ENCODE assay signal across 8 mouse cellular contexts in the genomic region with DNA sequence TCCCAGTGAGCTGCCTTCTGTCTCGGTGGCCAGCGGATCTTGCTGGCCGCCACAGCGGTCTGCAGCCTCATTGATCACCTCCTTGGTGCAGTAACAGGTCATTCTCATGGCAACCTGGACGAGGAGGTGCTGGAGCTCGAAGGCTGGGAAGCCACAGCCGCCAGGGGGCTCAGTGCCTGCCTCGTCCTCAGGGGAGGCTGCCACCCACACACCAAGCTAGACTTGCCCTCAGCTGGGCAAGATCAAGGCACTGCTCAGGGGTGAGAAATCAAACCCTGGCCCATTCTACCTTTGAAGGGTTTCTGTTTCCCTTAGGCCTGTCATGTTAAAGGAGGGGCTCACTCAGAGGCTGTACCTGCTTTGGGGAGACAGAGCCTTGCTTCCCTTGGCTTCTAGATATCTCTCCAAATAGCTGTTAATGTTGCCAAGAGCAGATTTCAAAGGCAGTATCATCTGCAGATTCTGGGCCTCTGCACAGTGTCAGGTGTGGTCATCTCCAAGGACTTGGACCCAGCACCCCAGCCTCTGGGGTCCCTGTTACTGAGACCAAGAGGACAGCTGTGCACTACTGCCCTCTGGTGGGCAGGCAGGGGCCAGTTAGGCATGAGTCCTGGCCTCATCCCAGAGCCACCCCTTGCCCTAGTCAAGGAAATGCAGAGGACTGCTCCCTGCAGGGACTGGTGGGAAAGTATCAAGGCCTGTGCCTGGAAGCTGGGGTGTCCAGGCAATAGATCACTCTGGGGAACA. TPM values are rescaled to one million over a fixed set of nuclear protein-coding genes. Genes with fewer than 3 reads are reported as not detected.
DNase-seq lines count a peak whose midpoint lies in the region; ATAC-seq and TF ChIP-seq lines count a peak whose summit lies in the region.

No protein-coding gene starts in this region.

- TF ChIP-seq POLR2A in heart, adult 2 months (IDR thresholded peaks at IDR 0.05; ENCODE audit: insufficient read depth, low read depth, low read length): no peak
- no peak for TF ChIP-seq POLR2A in CH12.LX (IDR thresholded peaks at IDR 0.05; ENCODE audit: low read depth, low read length)
- no peak for TF ChIP-seq POLR2A in brain, embryonic 14.5 days (IDR thresholded peaks at IDR 0.05; ENCODE audit: borderline replicate concordance, extremely low read depth, insufficient read depth, insufficient read length, poor library complexity, severe bottlenecking)
- no peak for TF ChIP-seq POLR2A in thymus, adult 2 months (IDR thresholded peaks at IDR 0.05; ENCODE audit: control insufficient read depth, extremely low read depth, insufficient read depth, low read length, poor library complexity)

- no peak overlapping the region for H3K4me3 ChIP-seq in heart, adult 2 months
- no peak overlapping the region for H3K4me3 ChIP-seq in CH12.LX (replicated peaks in 1 of 3; ENCODE audit: low read depth in 2 of 3, low read length in 2 of 3, poor library complexity in 1 of 3)
- H3K4me3 ChIP-seq in heart, embryonic 11.5 days (ENCODE audit: low read depth, low read length): no peak overlapping the region
- no peak overlapping the region for H3K4me3 ChIP-seq in kidney, embryonic 14.5 days (ENCODE audit: low read length)
- H3K4me3 ChIP-seq in thymus, adult 2 months (ENCODE audit: control insufficient read depth, insufficient read depth, low read length): no peak overlapping the region

- TF ChIP-seq EP300 in heart, adult 2 months (IDR thresholded peaks at IDR 0.05; ENCODE audit: insufficient read depth, low read depth, low read length): no peak
- TF ChIP-seq EP300 in CH12.LX (IDR thresholded peaks at IDR 0.05; ENCODE audit: low read length): no peak

- H3K27me3 ChIP-seq in heart, adult 2 months (ENCODE audit: control insufficient read depth, insufficient read depth, low read length): no peaks in the 10 kb centered on the region
- H3K27me3 ChIP-seq in CH12.LX (replicated peaks): no peaks in the 10 kb centered on the region
- peaks cover 8% of the 10 kb centered on the region; the same call in 1 of the 2 replicates for H3K27me3 ChIP-seq in heart, embryonic 11.5 days (ENCODE audit: control insufficient read depth, insufficient read depth, low read length)
- no peaks in the 10 kb centered on the region; the same call in none of the 2 replicates for H3K27me3 ChIP-seq in kidney, embryonic 14.5 days (ENCODE audit: control insufficient read depth, insufficient read depth, low read length)
- H3K27me3 ChIP-seq in thymus, adult 2 months (ENCODE audit: control insufficient read depth, insufficient read depth, low read length): no peaks in the 10 kb centered on the region; the same call in 1 of the 2 replicates

- H3K9ac ChIP-seq in heart, adult 2 months (ENCODE audit: low read depth, low read length): no peak overlapping the region
- no peak overlapping the region for H3K9ac ChIP-seq in CH12.LX (ENCODE audit: insufficient read depth, low read depth)
- no peak overlapping the region for H3K9ac ChIP-seq in heart, embryonic 11.5 days (ENCODE audit: low read depth, low read length)
- H3K9ac ChIP-seq in kidney, embryonic 14.5 days (ENCODE audit: low read depth, low read length): no peak overlapping the region

- peak; percentile 84 for TF ChIP-seq RAD21 in CH12.LX (IDR thresholded peaks at IDR 0.05; ENCODE audit: low read depth, low read length)

- no peaks in the 10 kb centered on the region for H3K4me1 ChIP-seq in heart, adult 2 months (ENCODE audit: control insufficient read depth, insufficient read depth, low read length)
- H3K4me1 ChIP-seq in CH12.LX (ENCODE audit: control insufficient read depth in 1 of 2, insufficient read depth in 2 of 2): peaks cover 7 to 18% of the 10 kb centered on the region in 2 experiments
- H3K4me1 ChIP-seq in heart, embryonic 11.5 days (ENCODE audit: control insufficient read depth, insufficient read depth, low read length): peaks cover 17% of the 10 kb centered on the region; the same call in 1 of the 2 replicates
- H3K4me1 ChIP-seq in kidney, embryonic 14.5 days (ENCODE audit: control insufficient read depth, insufficient read depth, low read length): no peaks in the 10 kb centered on the region
- no peaks in the 10 kb centered on the region for H3K4me1 ChIP-seq in thymus, adult 2 months (replicated peaks; ENCODE audit: control insufficient read depth, insufficient read depth, low read length)

- H3K36me3 ChIP-seq in heart, adult 2 months (ENCODE audit: control insufficient read depth, insufficient read depth, low read length): no peaks in the 10 kb centered on the region
- H3K36me3 ChIP-seq in CH12.LX (replicated peaks in 1 of 2; ENCODE audit: control insufficient read depth in 1 of 2, insufficient read depth in 1 of 2, low read length in 1 of 2): peaks cover 0 to 3% of the 10 kb centered on the region in 2 experiments
- no peaks in the 10 kb centered on the region for H3K36me3 ChIP-seq in heart, embryonic 11.5 days (ENCODE audit: control insufficient read depth, insufficient read depth, low read length)
- no peaks in the 10 kb centered on the region for H3K36me3 ChIP-seq in kidney, embryonic 14.5 days (ENCODE audit: control insufficient read depth, insufficient read depth, low read length)
- H3K36me3 ChIP-seq in thymus, adult 2 months (ENCODE audit: control insufficient read depth, insufficient read depth, low read length): no peaks in the 10 kb centered on the region

- 41% methylated on average over 8 of the region's 8 CpGs for WGBS in heart, adult 2 months
- WGBS in heart, embryonic 11.5 days (ENCODE audit: insufficient replicate concordance): 23% methylated on average over 8 of the region's 8 CpGs
- 21% methylated on average over 8 of the region's 8 CpGs for WGBS in kidney, embryonic 14.5 days
- WGBS in thymus, adult 2 months: 26% methylated on average over 8 of the region's 8 CpGs

- H3K27ac ChIP-seq in heart, adult 2 months: no peak overlapping the region
- H3K27ac ChIP-seq in CH12.LX (ENCODE audit: insufficient read depth, low read depth): no peak overlapping the region
- no peak overlapping the region for H3K27ac ChIP-seq in heart, embryonic 11.5 days (ENCODE audit: low read depth, low read length)
- no peak overlapping the region for H3K27ac ChIP-seq in kidney, embryonic 14.5 days (ENCODE audit: low read depth, low read length)
- no peak overlapping the region for H3K27ac ChIP-seq in thymus, adult 2 months (ENCODE audit: control insufficient read depth, insufficient read depth, low read length)

- dilution Hi-C loops in CH12.LX (cut with MboI; ENCODE audit: extremely low pct_ligation_motif_present, extremely low pct_unique_long_range_greater_than_20kb, low sequenced_read_pairs): no loop called here

- in situ Hi-C loops in CH12.LX (cut with MboI; ENCODE audit: low pct_ligation_motif_present, low pct_unique_long_range_greater_than_20kb, low sequenced_read_pairs): loop anchor here (25.0 kb wide), 1 partner anchor 223 kb away; no protein-coding TSS in a partner anchor

- intact Hi-C loops in heart, adult 2 months (cut with DNase I): loop anchor here (2.0 to 10.0 kb wide), 2 partner anchors 150 to 216 kb away; no protein-coding TSS in a partner anchor
- intact Hi-C loops in heart, postnatal 25 days (cut with DNase I): loop anchor here (2.0 kb wide), 1 partner anchor 150 kb away; no protein-coding TSS in a partner anchor

- peak; percentile 50 to 65 for DNase-seq in heart, adult 2 months
- DNase-seq in heart, postnatal 25 days (ENCODE audit: low spot score): no peak
- DNase-seq in CH12.LX (ENCODE audit: extremely low read depth): peak; percentile 53
- peak; percentile 63 for DNase-seq in brain, embryonic 14.5 days (ENCODE audit: low read depth)
- peak; percentile 40 for DNase-seq in thymus, adult 2 months

- ATAC-seq in heart, embryonic 11.5 days (replicated peaks; ENCODE audit: insufficient number of reproducible peaks, low FRiP score, low TSS enrichment): peak; percentile 63; the same call in 1 of the 2 replicates
- peak; percentile 85 for ATAC-seq in kidney, embryonic 14.5 days (ENCODE audit: low FRiP score, low TSS enrichment)
- ATAC-seq in megakaryocyte progenitor cell, adult 5-6 weeks (replicated peaks; ENCODE audit: poor library complexity): peak; percentile 88

- no peaks in the 10 kb centered on the region for H3K79me2 ChIP-seq in heart, adult 2 months (replicated peaks; ENCODE audit: control insufficient read depth, insufficient read depth, low read length)
- H3K79me2 ChIP-seq in CH12.LX (replicated peaks; ENCODE audit: control insufficient read depth, extremely low read depth, insufficient read depth, poor library complexity, severe bottlenecking): no peaks in the 10 kb centered on the region; the same call in 1 of the 2 replicates

- H3K9me3 ChIP-seq in CH12.LX (replicated peaks; ENCODE audit: low read length): no peaks in the 10 kb centered on the region
- H3K9me3 ChIP-seq in heart, embryonic 11.5 days (replicated peaks; ENCODE audit: control insufficient read depth, low read length): no peaks in the 10 kb centered on the region
- H3K9me3 ChIP-seq in kidney, embryonic 14.5 days (ENCODE audit: control insufficient read depth, low read length): no peaks in the 10 kb centered on the region

- no peak overlapping the region for H3K4me2 ChIP-seq in CH12.LX (ENCODE audit: insufficient read depth, low read depth, poor library complexity, severe bottlenecking)
- H3K4me2 ChIP-seq in heart, embryonic 11.5 days: no peak overlapping the region
- H3K4me2 ChIP-seq in kidney, embryonic 14.5 days (replicated peaks; ENCODE audit: low read depth, low read length): no peak overlapping the region

- TF ChIP-seq CTCF in heart, adult 2 months (IDR thresholded peaks at IDR 0.05): peak; percentile 78
- peak; percentile 64 to 93 for TF ChIP-seq CTCF in CH12.LX (conservative IDR thresholded peaks at IDR 0.05 in 1 of 2, IDR thresholded peaks at IDR 0.05 in 1 of 2; ENCODE audit: low read depth in 2 of 2, low read length in 2 of 2)
- TF ChIP-seq CTCF in brain, embryonic 14.5 days (IDR thresholded peaks at IDR 0.05; ENCODE audit: borderline replicate concordance, extremely low read depth, insufficient read depth, insufficient read length): peak; percentile 77
- TF ChIP-seq CTCF in thymus, adult 2 months (IDR thresholded peaks at IDR 0.05; ENCODE audit: borderline replicate concordance, control insufficient read depth, extremely low read depth, insufficient read depth, low read length, poor library complexity): peak; percentile 76

RNA-seq across cellular contexts. Expression of gene Mrpl36, which starts 18.0 kb away (rescaled TPM):
- total RNA-seq in heart, adult 2 months (2021): 10 to 100 TPM; 53.3 to 57.8 TPM
- polyA plus RNA-seq in heart, adult 2 months (2012; rRNA removed): 75.4 and 81.8 TPM in 2 replicates
- total RNA-seq in heart, postnatal 25 days (2021): 10 to 100 TPM; 52.7 to 54.5 TPM
- total RNA-seq in CH12.LX (2012; rRNA removed) (133 and 151 TPM in 2 replicates), CH12.LX (2014; rRNA removed) (206 and 220 TPM in 2 replicates)
- polyA plus RNA-seq in CH12.LX (2012; ENCODE audit: insufficient read length, low read depth): 102 TPM in 2 replicates
- 58.7 and 91.7 TPM in 2 replicates for polyA plus RNA-seq in brain, embryonic 14.5 days (2012; rRNA removed)
- polyA plus RNA-seq in heart, embryonic 11.5 days (2014; fragmentation: Nextera tagmentation; extraction: Ambion mirVana): 155 and 170 TPM in 2 replicates
- polyA plus RNA-seq in kidney, embryonic 14.5 days (2014; fragmentation: Nextera tagmentation; extraction: Ambion mirVana): 129 and 132 TPM in 2 replicates
- 133 and 144 TPM in 2 replicates for total RNA-seq in megakaryocyte progenitor cell, adult 5-6 weeks (2015)
- total RNA-seq in megakaryocyte progenitor cell, adult 5-6 weeks (2017): 50.8 and 56.5 TPM in 2 replicates
- 133 and 154 TPM in 2 replicates for polyA plus RNA-seq in thymus, adult 2 months (2012; rRNA removed)

RNA-seq across cellular contexts. Expression of gene Ndufs6, which starts 18.0 kb away (rescaled TPM):
- 1,000 to 10,000 TPM; 1,124 to 1,284 TPM for total RNA-seq in heart, adult 2 months (2021)
- 494 and 621 TPM in 2 replicates for polyA plus RNA-seq in heart, adult 2 months (2012; rRNA removed)
- 1,000 to 10,000 TPM; 1,182 to 1,218 TPM for total RNA-seq in heart, postnatal 25 days (2021)
- total RNA-seq in CH12.LX (2012; rRNA removed) (176 and 182 TPM in 2 replicates), CH12.LX (2014; rRNA removed) (165 and 172 TPM in 2 replicates)
- 190 and 200 TPM in 2 replicates for polyA plus RNA-seq in CH12.LX (2012; ENCODE audit: insufficient read length, low read depth)
- 198 and 233 TPM in 2 replicates for polyA plus RNA-seq in brain, embryonic 14.5 days (2012; rRNA removed)
- 545 and 546 TPM in 2 replicates for polyA plus RNA-seq in heart, embryonic 11.5 days (2014; fragmentation: Nextera tagmentation; extraction: Ambion mirVana)
- polyA plus RNA-seq in kidney, embryonic 14.5 days (2014; fragmentation: Nextera tagmentation; extraction: Ambion mirVana): 323 and 434 TPM in 2 replicates
- 167 and 208 TPM in 2 replicates for total RNA-seq in megakaryocyte progenitor cell, adult 5-6 weeks (2015)
- 99.7 and 118 TPM in 2 replicates for total RNA-seq in megakaryocyte progenitor cell, adult 5-6 weeks (2017)
- 67.3 and 98.2 TPM in 2 replicates for polyA plus RNA-seq in thymus, adult 2 months (2012; rRNA removed)

RNA-seq across cellular contexts. Expression of gene Irx4, which starts 50.1 kb away (rescaled TPM):
- total RNA-seq in heart, adult 2 months (2021): 10 to 100 TPM; 26.5 to 30.9 TPM
- 15.6 and 19.8 TPM in 2 replicates for polyA plus RNA-seq in heart, adult 2 months (2012; rRNA removed)
- 10 to 100 TPM; 26.0 to 27.0 TPM for total RNA-seq in heart, postnatal 25 days (2021)
- total RNA-seq in CH12.LX (2012; rRNA removed) (not detected in 2 replicates), CH12.LX (2014; rRNA removed) (not detected in 2 replicates)
- polyA plus RNA-seq in CH12.LX (2012; ENCODE audit: insufficient read length, low read depth): not detected in 2 replicates
- 0.90 and 4.7 TPM in 2 replicates for polyA plus RNA-seq in brain, embryonic 14.5 days (2012; rRNA removed)
- 39.2 and 45.9 TPM in 2 replicates for polyA plus RNA-seq in heart, embryonic 11.5 days (2014; fragmentation: Nextera tagmentation; extraction: Ambion mirVana)
- polyA plus RNA-seq in kidney, embryonic 14.5 days (2014; fragmentation: Nextera tagmentation; extraction: Ambion mirVana): 0.31 and 0.49 TPM in 2 replicates
- total RNA-seq in megakaryocyte progenitor cell, adult 5-6 weeks (2015): not detected in 2 replicates
- not detected in 2 replicates for total RNA-seq in megakaryocyte progenitor cell, adult 5-6 weeks (2017)
- 0.41 and 1.5 TPM in 2 replicates for polyA plus RNA-seq in thymus, adult 2 months (2012; rRNA removed)
